Mouse (Mus musculus) left cerebral cortex, adult 9 months (tissue): ENCODE results near the gene Xpc.
A peak's percentile ranks its signal among the peaks of the same experiment; 100 is the strongest.

Experiments used
- DNase-seq, 2 experiments: peaks; one replicate each; pipeline ENCODE4 v3.0.0; 2022; ENCODE audit warnings: low spot score in 2 of 2

The Xpc gene

GRCm38 (mm10) chr6:91515545-91516449, at the start of gene Xpc, which contains the start of gene Lsm3:
Gene Xpc (minus strand): TSS chr6:91515888.
Gene Lsm3 (plus strand): TSS chr6:91515928.
- DNase-seq = peak; percentile 93 to 99

DNA sequence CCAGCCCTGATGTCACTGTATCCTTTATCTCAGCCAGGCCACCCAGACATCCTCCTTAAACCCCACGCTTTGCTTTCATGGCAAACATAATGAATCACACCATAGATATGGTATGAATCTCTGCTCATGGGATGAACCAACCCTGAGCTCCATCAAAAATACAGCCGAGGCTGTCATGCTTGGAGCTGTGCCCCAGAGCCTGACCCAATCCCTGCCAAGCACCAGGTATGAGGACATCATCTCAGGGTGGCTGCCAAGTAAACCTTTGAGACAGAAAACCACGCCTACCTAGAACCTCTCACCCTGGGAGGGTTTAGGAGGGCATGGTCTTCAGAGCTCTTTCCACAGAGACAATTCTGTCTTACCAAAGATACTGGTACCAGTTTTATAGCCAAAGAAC, 47.3 kb upstream of the Xpc start:
- no peak for DNase-seq

DNA sequence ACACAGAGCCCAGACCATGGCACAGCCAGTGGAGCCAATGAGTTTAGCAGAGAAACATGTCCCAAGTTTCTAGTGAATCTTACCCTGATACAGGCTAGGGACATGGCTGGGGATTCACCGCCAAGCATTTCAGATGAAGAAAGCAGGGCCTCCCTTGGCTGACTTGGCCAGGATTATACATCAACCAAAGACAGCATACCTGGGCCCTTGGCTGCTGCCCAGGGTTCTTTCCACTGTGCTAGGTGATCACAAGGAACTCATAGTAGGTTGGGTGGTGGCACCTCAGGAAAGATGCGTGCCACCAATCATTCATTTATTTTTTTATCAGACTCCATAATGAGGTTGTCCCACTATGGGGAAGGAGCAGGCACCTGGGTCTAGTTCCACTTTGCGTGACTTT, 44.5 kb upstream of the Xpc start:
- DNase-seq = no peak

GRCm38 (mm10) chr6:91559371-91559770, 43.7 kb upstream of the Xpc start:
- DNase-seq = peak in 1 of 2 experiments; percentile 60

DNA sequence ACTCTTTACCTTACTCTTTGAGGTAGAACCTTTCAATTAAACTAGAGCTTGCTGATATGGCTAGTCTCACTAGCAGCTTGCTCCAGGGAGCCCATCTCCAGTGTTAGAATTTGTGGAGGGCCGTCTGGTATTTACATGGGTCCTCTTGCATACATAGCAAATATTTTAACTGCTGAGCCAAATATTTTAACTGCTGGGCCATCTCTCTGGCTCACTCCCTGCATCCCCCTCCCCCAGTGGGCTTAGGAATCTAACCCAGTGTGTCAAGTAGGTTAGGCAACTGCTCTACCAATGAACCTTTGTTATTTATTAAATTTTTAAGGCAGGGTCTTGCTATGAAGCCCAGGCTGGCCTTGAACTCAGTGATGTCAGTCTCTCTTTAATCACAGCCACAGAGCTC, 42.9 kb upstream of the Xpc start:
- DNase-seq = no peak

DNA sequence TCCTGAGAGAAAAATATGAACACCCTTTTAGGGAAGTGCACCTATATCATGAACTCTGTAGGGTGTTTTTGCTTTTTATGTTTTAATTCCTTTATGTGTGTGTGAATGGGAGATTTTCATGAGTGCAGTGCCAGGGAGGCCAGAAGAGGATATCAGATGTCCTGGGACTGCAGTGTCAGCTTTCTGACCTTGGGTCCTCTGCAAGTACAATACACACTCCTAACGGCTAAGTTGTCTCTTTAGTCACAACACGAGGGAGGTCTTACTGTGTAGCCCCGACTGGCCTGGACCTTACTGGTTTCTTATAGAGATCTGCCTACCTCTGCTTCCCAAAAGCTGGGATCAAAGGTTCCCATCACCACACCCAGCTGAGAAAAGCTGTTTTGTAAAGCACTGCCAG, 37.0 kb upstream of the Xpc start:
- no peak for DNase-seq

- DNase-seq = peak in 1 of 2 experiments; percentile 8
Observed at GRCm38 (mm10) chr6:91551671-91552070, 36.0 kb upstream of the Xpc start.

GRCm38 (mm10) chr6:91549621-91550020, 33.9 kb upstream of the Xpc start:
- no peak for DNase-seq

DNA sequence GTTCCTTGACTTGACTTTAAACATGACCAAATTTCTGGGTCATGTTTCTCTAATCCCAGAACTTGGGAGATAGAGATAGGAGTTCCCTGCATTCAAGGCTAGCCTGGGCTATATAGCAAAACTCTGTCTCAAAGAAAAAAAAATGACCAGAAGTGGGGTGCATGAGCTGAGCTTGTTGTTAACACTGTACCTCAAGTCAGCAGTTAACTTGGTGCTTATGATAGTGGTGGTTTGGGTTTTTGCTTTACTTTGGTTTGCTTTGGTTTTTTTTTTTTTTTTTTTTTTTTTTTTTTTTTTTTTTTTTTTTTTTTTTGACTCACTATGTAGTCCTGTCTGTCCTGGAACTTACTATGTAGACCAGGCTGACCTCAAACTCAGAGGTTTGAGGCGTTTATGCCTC, 31.6 kb upstream of the Xpc start:
- no peak for DNase-seq

DNA sequence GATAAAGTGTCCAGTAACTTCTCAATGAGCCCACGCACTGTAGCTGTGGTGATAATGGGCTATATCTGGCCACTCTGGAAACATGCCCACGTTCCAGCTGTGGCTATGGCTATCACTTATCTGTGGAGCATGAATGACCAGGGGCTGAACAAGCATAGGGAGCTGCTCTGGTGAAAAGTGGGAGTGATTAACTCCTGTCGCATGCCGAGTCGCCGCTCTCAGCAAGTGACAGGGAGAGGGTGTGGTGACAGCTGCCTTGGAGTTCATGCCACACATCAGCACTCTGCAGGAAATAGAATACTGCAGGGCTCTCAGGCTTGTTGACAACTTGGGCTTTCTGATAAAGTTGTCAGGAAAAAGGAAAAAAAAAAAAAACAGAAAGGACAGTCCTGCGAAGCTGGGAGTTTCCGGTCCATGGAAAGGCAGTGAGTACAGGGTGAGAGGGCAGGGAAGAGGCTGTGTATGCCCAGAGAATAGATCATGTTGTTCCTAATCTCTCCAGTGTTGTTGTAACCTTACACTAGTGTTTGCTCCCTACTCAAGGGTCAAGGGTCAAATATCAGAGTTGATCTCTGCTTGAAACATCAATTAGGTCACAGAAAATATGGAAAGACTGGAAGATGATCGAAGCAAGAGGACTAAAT, 30.7 kb upstream of the Xpc start:
- DNase-seq = no peak

GRCm38 (mm10) chr6:91543056-91543455, 27.4 kb upstream of the Xpc start:
- DNase-seq = no peak

GRCm38 (mm10) chr6:91541276-91541675, 25.6 kb upstream of the Xpc start:
- DNase-seq = no peak

- no peak for DNase-seq
Observed at GRCm38 (mm10) chr6:91536047-91536765, 20.5 kb upstream of the Xpc start.

- DNase-seq = no peak
Observed at GRCm38 (mm10) chr6:91535231-91535630, 19.5 kb upstream of the Xpc start.

DNA sequence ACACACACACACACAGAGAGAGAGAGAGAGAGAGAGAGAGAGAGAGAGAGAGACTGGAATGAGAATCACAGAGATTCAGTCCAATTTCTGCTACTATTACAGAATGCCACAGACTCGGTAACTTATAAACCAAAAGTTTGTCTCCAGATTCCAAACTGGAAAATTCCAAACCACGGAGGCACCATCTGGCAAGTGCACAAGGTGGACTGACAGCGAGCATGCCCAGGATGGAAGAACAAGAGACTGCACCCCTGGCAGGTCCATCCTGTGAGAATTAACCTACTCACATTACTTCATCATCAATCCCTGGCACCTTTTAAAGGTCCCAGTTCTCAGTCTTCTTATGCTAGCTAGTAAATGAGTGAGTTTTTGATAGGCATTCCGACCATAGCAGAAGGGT, 18.6 kb upstream of the Xpc start:
- no peak for DNase-seq

DNA sequence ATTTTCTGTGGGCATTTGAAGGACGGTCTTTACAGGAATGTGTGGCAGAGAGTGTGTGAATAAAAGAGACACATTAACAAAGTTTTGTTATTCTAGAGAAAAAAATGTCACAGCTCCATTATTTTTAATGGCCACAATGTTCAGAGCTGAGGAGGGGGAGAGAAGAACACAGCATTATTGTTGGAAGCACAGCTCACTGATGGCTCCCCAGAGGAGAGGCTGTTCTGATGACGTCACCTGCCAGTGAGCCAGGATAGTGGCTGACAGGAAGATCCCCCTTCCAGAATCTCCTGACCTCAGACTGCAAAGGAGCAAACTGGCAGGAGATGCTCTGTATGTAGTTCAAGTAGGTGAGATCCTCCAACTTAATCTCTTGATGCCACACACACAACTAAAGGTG, 18.1 kb upstream of the Xpc start:
- DNase-seq = no peak

- DNase-seq = no peak
Observed at GRCm38 (mm10) chr6:91533359-91533758, 17.7 kb upstream of the Xpc start.

- no peak for DNase-seq
Observed at GRCm38 (mm10) chr6:91532661-91533060, 17.0 kb upstream of the Xpc start.

DNA sequence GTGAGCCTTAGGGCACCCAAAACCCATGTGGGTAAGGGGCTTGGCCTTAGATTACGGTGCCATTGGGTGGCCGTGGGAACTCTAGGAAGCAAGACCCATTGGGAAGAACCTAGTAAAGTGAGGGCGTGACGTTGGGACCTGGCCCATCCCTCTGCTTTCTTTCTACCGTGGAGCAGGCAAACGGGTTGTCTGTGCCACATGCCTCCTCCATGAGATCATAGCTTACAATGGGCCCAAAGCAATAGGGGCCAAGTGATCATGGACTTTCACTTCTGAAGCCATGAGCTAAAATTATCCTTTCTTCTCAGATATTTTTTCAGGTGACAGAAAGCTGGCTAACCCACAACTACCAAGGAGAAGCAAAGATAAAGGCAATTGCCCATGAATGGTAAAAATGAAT, 15.6 kb upstream of the Xpc start:
- no peak for DNase-seq

DNA sequence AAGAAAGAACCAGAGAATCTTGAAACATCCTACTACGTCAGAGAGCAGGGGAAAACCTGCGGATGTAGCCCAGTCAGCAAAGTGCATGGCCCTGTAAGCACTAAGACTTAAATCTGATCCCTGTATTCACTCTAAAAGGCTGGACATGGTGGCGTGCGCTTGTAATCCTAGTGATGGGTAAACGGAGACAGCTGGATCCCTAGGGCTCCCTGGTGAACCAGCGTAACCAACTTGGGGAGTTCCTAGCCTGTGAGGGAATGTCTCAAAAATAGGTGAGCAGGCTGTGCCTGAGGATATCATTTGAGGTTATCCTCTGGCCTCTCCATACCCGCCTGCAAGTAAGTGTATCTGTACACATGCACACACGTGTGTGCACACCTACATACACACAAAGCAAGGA, 15.0 kb upstream of the Xpc start:
- no peak for DNase-seq

DNA sequence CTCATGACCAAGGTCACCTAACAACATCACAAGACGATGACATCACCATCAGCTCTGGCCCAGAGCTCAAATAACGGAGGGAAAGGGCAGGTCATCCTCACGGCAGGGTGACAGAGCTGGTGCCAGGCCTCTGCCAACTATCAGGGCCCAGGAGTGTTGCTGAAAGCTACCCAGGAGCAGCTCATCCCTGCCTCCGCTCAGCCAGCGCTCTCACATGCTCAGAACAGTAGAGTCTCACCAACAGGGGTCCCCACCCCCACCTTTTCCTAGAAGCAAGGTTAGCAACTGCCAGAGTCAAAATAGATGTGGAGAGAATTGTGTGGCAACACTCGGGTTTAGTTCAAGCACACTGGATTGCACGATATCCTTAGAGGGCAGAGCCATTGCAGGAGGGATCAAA, 12.6 kb upstream of the Xpc start:
- no peak for DNase-seq

DNA sequence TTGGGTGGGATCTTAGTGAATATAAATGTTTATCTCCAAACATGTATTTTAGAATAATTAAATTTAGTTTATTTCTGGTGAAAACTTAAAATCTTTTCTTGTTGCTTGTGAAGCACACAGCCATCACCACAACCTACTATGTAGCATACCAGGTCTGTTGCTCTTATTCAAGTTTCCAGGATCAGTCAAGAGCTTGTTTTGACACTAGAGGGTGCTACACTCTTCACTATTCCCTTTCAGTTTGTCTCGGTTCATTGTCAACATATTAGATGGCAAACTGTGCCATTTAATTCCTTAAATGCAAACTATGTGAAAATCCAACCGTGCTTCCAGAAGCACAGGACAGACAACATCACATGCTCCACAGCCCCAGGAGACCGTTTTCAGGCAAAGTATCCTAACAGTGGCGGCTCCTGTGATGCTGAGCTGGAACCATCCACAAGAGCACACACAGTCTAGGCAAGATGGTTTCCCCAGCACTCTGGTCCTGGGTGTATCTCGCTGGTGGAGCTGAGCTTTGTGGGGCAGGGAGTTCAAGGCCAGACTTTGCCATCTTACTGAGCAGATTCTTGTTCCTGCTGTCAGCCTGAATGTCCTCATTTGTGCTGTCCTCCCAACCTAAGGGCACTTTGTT, 11.7 kb upstream of the Xpc start:
- DNase-seq = peak in 1 of 2 experiments; percentile 31
